Mouse (Mus musculus) gastrocnemius, adult 18-20 months (tissue): ENCODE measurements around the gene Btbd9. TPM values are rescaled to one million over a fixed set of nuclear protein-coding genes. Genes with fewer than 3 reads are reported as not detected.
"Not testable (repeated sequence)": the region's sequence is repeated elsewhere in the genome, so short reads cannot be mapped to it uniquely, and the experiment has no call there.

Experiments
- DNase-seq: peaks from one replicate; pipeline ENCODE4 v3.0.0; 2021; ENCODE audit warnings: low spot score
- long read RNA-seq, 2 experiments: library from polyadenylated mRNA; stranded (forward); transcript quantifications; one replicate each; pipeline ENCODE4 v2.0.0; 2021
- total RNA-seq, 2 experiments: library from RNA; stranded (reverse); gene quantifications; 2 replicates each; pipeline ENCODE4 v1.2.3; 2021

Gene Btbd9
- 10 to 100 TPM; 11.5 to 15.2 TPM for total RNA-seq
- long read RNA-seq, experiment 1, full-length matches to known transcripts = 8 of 14 reads
- long read RNA-seq, experiment 1, partial matches to known transcripts = 0 of 14 reads
- long read RNA-seq, experiment 1, other reads (novel, unspliced or antisense) = 6 of 14 reads
- long read RNA-seq, experiment 2, full-length matches to known transcripts = 11 of 16 reads
- long read RNA-seq, experiment 2, partial matches to known transcripts = 2 of 16 reads
- long read RNA-seq, experiment 2, other reads (novel, unspliced or antisense) = 3 of 16 reads

- peak; percentile 93 for DNase-seq
These were observed at the start of gene Btbd9 for GRCm38 (mm10) chr17:30575941-30576773. Gene Btbd9, minus strand, starts transcription at chr17:30576488.

- not testable (repeated sequence) for DNase-seq
These were observed 47.8 kb upstream of the Btbd9 start, which contains the start of gene Dnah8 for GRCm38 (mm10) chr17:30624132-30624531. Gene Dnah8, plus strand, starts transcription at chr17:30624354.

- no peak for DNase-seq
These were observed 46.9 kb upstream of the Btbd9 start for GRCm38 (mm10) chr17:30623200-30623599.

GRCm38 (mm10) chr17:30621450-30621849 lies 45.2 kb upstream of the Btbd9 start:
- DNase-seq = no peak

GRCm38 (mm10) chr17:30620548-30620947 lies 44.3 kb upstream of the Btbd9 start:
- no peak for DNase-seq

GRCm38 (mm10) chr17:30619153-30619552 lies 42.9 kb upstream of the Btbd9 start:
- DNase-seq = no peak

- DNase-seq = no peak
These were observed 42.0 kb upstream of the Btbd9 start for GRCm38 (mm10) chr17:30618136-30618891.

- no peak for DNase-seq
These were observed 39.9 kb upstream of the Btbd9 start for GRCm38 (mm10) chr17:30616203-30616602.

GRCm38 (mm10) chr17:30613350-30613749 lies 37.1 kb upstream of the Btbd9 start:
- no peak for DNase-seq

- DNase-seq = peak; percentile 100
These were observed 36.0 kb upstream of the Btbd9 start for GRCm38 (mm10) chr17:30612075-30612859.

GRCm38 (mm10) chr17:30611221-30612074 lies 35.2 kb upstream of the Btbd9 start:
- no peak for DNase-seq

- no peak for DNase-seq
These were observed 34.5 kb upstream of the Btbd9 start for GRCm38 (mm10) chr17:30610739-30611138.

GRCm38 (mm10) chr17:30609980-30610307 lies 33.7 kb upstream of the Btbd9 start:
- DNase-seq = no peak

GRCm38 (mm10) chr17:30609305-30609979 lies 33.2 kb upstream of the Btbd9 start:
- DNase-seq = peak; percentile 41

- DNase-seq = no peak
These were observed 31.7 kb upstream of the Btbd9 start for GRCm38 (mm10) chr17:30607909-30608495.

GRCm38 (mm10) chr17:30607330-30607729 lies 31.0 kb upstream of the Btbd9 start:
- DNase-seq = no peak

- DNase-seq = no peak
These were observed 30.4 kb upstream of the Btbd9 start for GRCm38 (mm10) chr17:30606634-30607081.

GRCm38 (mm10) chr17:30606206-30606605 lies 29.9 kb upstream of the Btbd9 start:
- no peak for DNase-seq

GRCm38 (mm10) chr17:30605001-30605400 lies 28.7 kb upstream of the Btbd9 start:
- no peak for DNase-seq
